Mouse (Mus musculus) CH12.LX (cell line): ENCODE results near the gene Slc1a4. TPM values are rescaled to one million over a fixed set of nuclear protein-coding genes. Genes with fewer than 3 reads are reported as not detected.
A peak's percentile ranks its signal among the peaks of the same experiment; 100 is the strongest.

Experiments used
- DNase-seq: peaks from one replicate; pipeline ENCODE4 v3.0.0-alpha.2; 2013; ENCODE audit errors: extremely low read depth
- H3K27ac ChIP-seq: 2 replicates; pipeline ENCODE4 v1.5.1; 2012; ENCODE audit warnings: low read depth, mild to moderate bottlenecking, control low read depth, moderate library complexity; ENCODE audit not compliant: insufficient read depth
- H3K27me3 ChIP-seq: replicated peaks from 2 replicates; pipeline ENCODE3; 2012; ENCODE audit warnings: inconsistent platforms
- H3K36me3 ChIP-seq, 2 experiments: replicated peaks in 1 of 2; 2 replicates each; pipeline versions ENCODE3 to v1.6.1; 2012; ENCODE audit warnings: inconsistent platforms in 1 of 2, low read length in 1 of 2, mild to moderate bottlenecking in 1 of 2, mixed read lengths in 1 of 2, moderate library complexity in 1 of 2; ENCODE audit not compliant: control insufficient read depth in 1 of 2, insufficient read depth in 1 of 2
- H3K4me1 ChIP-seq, 2 experiments: 2 replicates each; pipeline ENCODE4 v1.6.1; 2012; ENCODE audit warnings: inconsistent platforms in 1 of 2, moderate library complexity in 1 of 2; ENCODE audit not compliant: insufficient read depth in 2 of 2, control insufficient read depth in 1 of 2
- H3K4me2 ChIP-seq: 2 replicates; pipeline ENCODE4 v1.6.1; 2012; ENCODE audit warnings: low read depth, mild to moderate bottlenecking, control low read depth; ENCODE audit not compliant: poor library complexity, insufficient read depth, severe bottlenecking
- H3K4me3 ChIP-seq, 3 experiments: fragments of 150-350 bp in 1 of 3; sonication (generic) in 1 of 3; replicated peaks in 1 of 3; 2 replicates each; pipeline versions ENCODE3 to v1.5.1; 2011 to 2012; ENCODE audit warnings: low read depth in 2 of 3, low read length in 2 of 3, mild to moderate bottlenecking in 2 of 3, moderate library complexity in 2 of 3, control low read depth in 1 of 3, improper control_type of control experiment in 1 of 3, inconsistent platforms in 1 of 3, mixed read lengths in 1 of 3; ENCODE audit not compliant: poor library complexity in 1 of 3
- H3K79me2 ChIP-seq: replicated peaks from 2 replicates; pipeline ENCODE4 v1.6.1; 2012; ENCODE audit warnings: mild to moderate bottlenecking, moderate library complexity; ENCODE audit not compliant: control insufficient read depth, poor library complexity, insufficient read depth, severe bottlenecking; ENCODE audit errors: extremely low read depth
- H3K9ac ChIP-seq: 2 replicates; pipeline ENCODE4 v1.6.1; 2012; ENCODE audit warnings: low read depth, mild to moderate bottlenecking, control low read depth, moderate library complexity; ENCODE audit not compliant: insufficient read depth
- H3K9me3 ChIP-seq: replicated peaks from 2 replicates; pipeline ENCODE3; 2012; ENCODE audit warnings: low read length, inconsistent platforms, mixed read lengths
- CTCF ChIP-seq, 2 experiments: IDR thresholded peaks in 1 of 2; conservative IDR thresholded peaks in 1 of 2; 2 replicates each; pipeline ENCODE4 v1.5.1; 2011 to 2012; ENCODE audit warnings: low read depth in 2 of 2, low read length in 2 of 2, improper control_type of control experiment in 1 of 2, inconsistent platforms in 1 of 2, mild to moderate bottlenecking in 1 of 2, moderate library complexity in 1 of 2
- EP300 ChIP-seq: IDR thresholded peaks from 2 replicates; pipeline ENCODE4 v1.6.1; 2011; ENCODE audit warnings: low read length, improper control_type of control experiment
- ETS1 ChIP-seq: conservative IDR thresholded peaks from 2 replicates; pipeline ENCODE4 v1.6.1; 2012; ENCODE audit warnings: low read depth, mild to moderate bottlenecking, inconsistent platforms, low read length, improper control_type of control experiment, moderate library complexity
- GABPA ChIP-seq: IDR thresholded peaks from 2 replicates; pipeline ENCODE4 v1.6.1; 2012; ENCODE audit warnings: low read depth, low read length, improper control_type of control experiment, inconsistent platforms; ENCODE audit not compliant: insufficient replicate concordance
- IRF4 ChIP-seq: IDR thresholded peaks from 2 replicates; pipeline ENCODE4 v1.6.1; 2014; ENCODE audit warnings: low read depth, mild to moderate bottlenecking, inconsistent platforms, low read length, improper control_type of control experiment
- JUN ChIP-seq: IDR thresholded peaks from 2 replicates; pipeline ENCODE4 v1.6.1; 2011; ENCODE audit warnings: low read depth, mild to moderate bottlenecking, low read length, improper control_type of control experiment, moderate library complexity; ENCODE audit not compliant: insufficient read depth
- JUND ChIP-seq: conservative IDR thresholded peaks from 2 replicates; pipeline ENCODE4 v1.6.1; 2011; ENCODE audit warnings: low read depth, low read length, improper control_type of control experiment
- KAT2A ChIP-seq: IDR thresholded peaks from 2 replicates; pipeline ENCODE4 v1.6.1; 2012; ENCODE audit warnings: low read length, improper control_type of control experiment, inconsistent platforms; ENCODE audit not compliant: insufficient replicate concordance
- MAFK ChIP-seq: IDR thresholded peaks from 2 replicates; pipeline ENCODE4 v1.6.1; 2011; ENCODE audit warnings: low read length, improper control_type of control experiment; ENCODE audit not compliant: insufficient replicate concordance
- MAX ChIP-seq: IDR thresholded peaks from 2 replicates; pipeline ENCODE4 v1.6.1; 2011; ENCODE audit warnings: low read length, improper control_type of control experiment
- MAZ ChIP-seq: IDR thresholded peaks from 2 replicates; pipeline ENCODE4 v1.6.1; 2012; ENCODE audit warnings: low read depth, mild to moderate bottlenecking, inconsistent platforms, low read length, improper control_type of control experiment, moderate library complexity
- MEF2A ChIP-seq: IDR thresholded peaks from 2 replicates; pipeline ENCODE4 v1.6.1; 2014; ENCODE audit warnings: low read depth, mild to moderate bottlenecking, inconsistent platforms, low read length, improper control_type of control experiment, borderline replicate concordance
- MYC ChIP-seq: IDR thresholded peaks from 2 replicates; pipeline ENCODE4 v1.6.1; 2011; ENCODE audit warnings: low read depth, mild to moderate bottlenecking, improper control_type of control experiment, low read length
- NELFE ChIP-seq: IDR thresholded peaks from 2 replicates; pipeline ENCODE4 v1.6.1; 2011; ENCODE audit warnings: low read depth, low read length, improper control_type of control experiment
- POLR2A ChIP-seq: IDR thresholded peaks from 2 replicates; pipeline ENCODE4 v1.6.1; 2011; ENCODE audit warnings: low read depth, mild to moderate bottlenecking, improper control_type of control experiment, low read length
- RAD21 ChIP-seq: IDR thresholded peaks from 2 replicates; pipeline ENCODE4 v1.6.1; 2011; ENCODE audit warnings: low read depth, mild to moderate bottlenecking, low read length, improper control_type of control experiment, moderate library complexity
- RCOR1 ChIP-seq: conservative IDR thresholded peaks from 2 replicates; pipeline ENCODE4 v1.6.1; 2012; ENCODE audit warnings: low read depth, mild to moderate bottlenecking, inconsistent platforms, low read length, improper control_type of control experiment
- SMC3 ChIP-seq: IDR thresholded peaks from 2 replicates; pipeline ENCODE4 v1.6.1; 2011; ENCODE audit warnings: low read depth, low read length, improper control_type of control experiment
- TBP ChIP-seq: conservative IDR thresholded peaks from 2 replicates; pipeline ENCODE4 v1.6.1; 2011; ENCODE audit warnings: low read depth, low read length, improper control_type of control experiment
- ZKSCAN1 ChIP-seq: IDR thresholded peaks from 2 replicates; pipeline ENCODE4 v1.6.1; 2012; ENCODE audit warnings: low read depth, inconsistent platforms, low read length, improper control_type of control experiment, borderline replicate concordance
- ZMIZ1 ChIP-seq: IDR thresholded peaks from 2 replicates; pipeline ENCODE4 v1.6.1; 2012; ENCODE audit warnings: low read depth, mild to moderate bottlenecking, inconsistent platforms, low read length, improper control_type of control experiment
- ZNF384 ChIP-seq: IDR thresholded peaks from 2 replicates; pipeline ENCODE4 v1.6.1; 2012; ENCODE audit warnings: low read depth, low read length, improper control_type of control experiment, inconsistent platforms
- dilution Hi-C: fragments of 300-500 bp; cut with MboI; formaldehyde crosslinking; loops from 2 replicates; pipeline ENCODE4 v1.14.3; 2020; ENCODE audit warnings: low sequenced_read_pairs; ENCODE audit not compliant: extremely low pct_unique_long_range_greater_than_20kb, extremely low pct_ligation_motif_present
- in situ Hi-C: fragments of 300-500 bp; cut with MboI; formaldehyde crosslinking; loops from 3 replicates; pipeline ENCODE4 v1.14.3; 2019; ENCODE audit warnings: low sequenced_read_pairs, low pct_ligation_motif_present, low pct_unique_long_range_greater_than_20kb, mixed read lengths
- polyA plus RNA-seq: library from polyadenylated mRNA; unstranded; fragments of >175 nt; gene quantifications from 2 replicates; pipeline ENCODE4 v1.2.1, GENCODE M21; 2012; ENCODE audit warnings: low read depth; ENCODE audit not compliant: insufficient read length
- total RNA-seq, 2 experiments: library from RNA; depleted of rRNA; stranded (reverse); fragments of 300-350 nt in 1 of 2; fragments of >200 nt in 1 of 2; gene quantifications; 2 replicates each; pipeline ENCODE4 v1.2.3; 2012 to 2014

Gene Slc1a4
- total and polyA plus RNA-seq, 3 experiments = 29.3 to 52.7 (median 37.8) TPM

- Histone ChIP-seq H3K9ac (peak overlapping the region; percentile 93), H3K9me3 (no peaks in the 10 kb centered on the region), H3K79me2 (peaks cover 45% of the 10 kb centered on the region), H3K4me2 (peak overlapping the region; percentile 83), H3K27me3 (no peaks in the 10 kb centered on the region), H3K4me3 (peak overlapping the region; percentile 85 to 96 (median 86)), H3K27ac (no peak overlapping the region), H3K4me1 (peaks cover 29 to 47% of the 10 kb centered on the region in 2 experiments), H3K36me3 (peaks cover 11 to 24% of the 10 kb centered on the region in 2 experiments)
- peak; percentile 38 for DNase-seq
- in situ Hi-C loops = no loop called here
- TF ChIP-seq TBP (no peak), EP300 (peak; percentile 42; the same call in 1 of the 2 replicates), POLR2A (0 out of 2 replicates have a peak, but pooled peaks have one; percentile 32), RCOR1 (peak; percentile 77), MAZ (0 out of 2 replicates have a peak, but pooled peaks have one; percentile 11), MAFK (peak; percentile 31; the same call in 1 of the 2 replicates), ZNF384 (peak; percentile 80), IRF4 (0 out of 2 replicates have a peak, but pooled peaks have one; percentile 9), MYC (no peak)
- dilution Hi-C loops = no loop called here
Measured at GRCm38 (mm10) chr11:20331027-20331689, 1.4 kb downstream of the Slc1a4 start.

GRCm38 (mm10) chr11:20329711-20330110 lies 2.8 kb downstream of the Slc1a4 start:
- dilution Hi-C loops = no loop called here
- H3K4me2 ChIP-seq = peak overlapping the region; percentile 83
- H3K27ac ChIP-seq = peak overlapping the region; percentile 12; the same call in 1 of the 2 replicates
- H3K4me3 ChIP-seq = peak overlapping the region; percentile 49 to 85 (median 60)
- H3K9me3 ChIP-seq = no peaks in the 10 kb centered on the region
- in situ Hi-C loops = no loop called here
- TF ChIP-seq EP300 (0 out of 2 replicates have a peak, but pooled peaks have one; percentile 49), CTCF (conservative IDR thresholded peaks at IDR 0.05 in 1 of 2, IDR thresholded peaks at IDR 0.05 in 1 of 2; ENCODE audit: low read depth in 2 of 2, low read length in 2 of 2) (no peak), KAT2A (no peak), IRF4 (0 out of 2 replicates have a peak, but pooled peaks have one; percentile 20), NELFE (no peak)
- peaks cover 49% of the 10 kb centered on the region for H3K79me2 ChIP-seq
- DNase-seq = peak; percentile 64
- peak overlapping the region; percentile 93 for H3K9ac ChIP-seq
- H3K4me1 ChIP-seq = peaks cover 29 to 60% of the 10 kb centered on the region in 2 experiments
- H3K27me3 ChIP-seq = no peaks in the 10 kb centered on the region
- peaks cover 11 to 31% of the 10 kb centered on the region in 2 experiments for H3K36me3 ChIP-seq

DNA sequence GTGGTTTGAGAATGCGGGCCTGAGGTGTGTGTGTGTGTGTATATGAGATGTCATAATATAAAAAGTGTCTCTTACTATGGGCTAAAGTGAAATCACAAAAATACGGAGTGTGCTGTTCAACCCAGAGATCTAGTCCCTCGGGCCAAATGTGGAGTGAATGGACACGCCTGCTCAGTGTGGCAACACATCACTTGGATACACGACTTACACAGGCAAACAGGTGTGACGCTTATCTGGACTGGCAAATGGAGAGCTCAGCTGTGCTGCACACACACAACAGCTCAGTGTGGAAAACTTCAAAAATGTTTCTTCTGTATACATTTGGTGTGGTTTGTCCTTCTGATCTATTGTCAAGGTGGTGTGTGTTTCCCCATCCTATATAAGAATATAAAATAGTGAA lies 3.7 kb downstream of the Slc1a4 start:
- no peaks in the 10 kb centered on the region for H3K27me3 ChIP-seq
- no peaks in the 10 kb centered on the region for H3K9me3 ChIP-seq
- TF ChIP-seq KAT2A (no peak), JUN (no peak), JUND (no peak), ZKSCAN1 (no peak), SMC3 (no peak), ETS1 (no peak), RCOR1 (no peak), ZNF384 (no peak), GABPA (no peak), MEF2A (no peak), MAX (no peak), TBP (no peak), ZMIZ1 (no peak; the same call in 1 of the 2 replicates), RAD21 (no peak), MAFK (no peak), MAZ (no peak), MYC (no peak)
- TF ChIP-seq, all 38 proteins: peak for 0
- no peak overlapping the region for H3K4me3 ChIP-seq
- no peak overlapping the region for H3K4me2 ChIP-seq
- H3K9ac ChIP-seq = no peak overlapping the region
- in situ Hi-C loops (no loop called here), dilution Hi-C loops (no loop called here)
- H3K36me3 ChIP-seq = peaks cover 11 to 40% of the 10 kb centered on the region in 2 experiments
- H3K4me1 ChIP-seq = peaks cover 22 to 61% of the 10 kb centered on the region in 2 experiments
- peaks cover 56% of the 10 kb centered on the region for H3K79me2 ChIP-seq
- H3K27ac ChIP-seq = no peak overlapping the region
- DNase-seq = no peak
